Mouse (Mus musculus) stomach, postnatal 0 days (tissue): ENCODE data around the gene Myo10.

Experiments used
- CTCF ChIP-seq: IDR thresholded peaks from 2 replicates; pipeline ENCODE4 v1.5.1; 2016; ENCODE audit warnings: antibody characterized with exemption, low read depth, mild to moderate bottlenecking, moderate library complexity
- EP300 ChIP-seq: optimal IDR thresholded peaks from 2 replicates; pipeline ENCODE3; 2016; ENCODE audit warnings: antibody characterized with exemption

DNA sequence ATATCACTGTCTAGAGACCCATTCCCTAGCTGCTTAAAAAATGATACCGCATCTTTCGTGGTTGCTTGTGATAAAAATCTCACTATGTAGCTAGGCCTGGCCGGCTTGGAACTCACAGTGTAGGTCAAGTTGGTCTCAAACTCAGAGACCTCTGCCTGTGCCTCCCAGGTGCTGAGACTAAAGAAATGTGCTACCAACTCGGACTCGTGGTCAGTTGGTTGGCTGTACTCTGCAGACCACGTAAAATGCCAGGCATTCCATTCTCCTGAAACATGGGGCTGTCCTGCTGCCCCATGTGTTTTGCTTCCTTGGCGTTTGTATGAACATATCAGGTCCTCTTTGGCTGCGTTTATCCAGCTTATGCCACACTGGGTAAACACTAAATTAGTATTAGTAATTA lies 156.6 kb downstream of the Myo10 start:
- TF ChIP-seq CTCF (no peak), EP300 (no peak)
